Mouse (Mus musculus): ENCODE results near the gene Edc3. TPM values are rescaled to one million over a fixed set of nuclear protein-coding genes. Genes with fewer than 3 reads are reported as not detected.

The Edc3 gene
- total RNA-seq (2022) = 10 to 100 TPM; 10.4 to 11.4 (median 10.8) TPM

DNA sequence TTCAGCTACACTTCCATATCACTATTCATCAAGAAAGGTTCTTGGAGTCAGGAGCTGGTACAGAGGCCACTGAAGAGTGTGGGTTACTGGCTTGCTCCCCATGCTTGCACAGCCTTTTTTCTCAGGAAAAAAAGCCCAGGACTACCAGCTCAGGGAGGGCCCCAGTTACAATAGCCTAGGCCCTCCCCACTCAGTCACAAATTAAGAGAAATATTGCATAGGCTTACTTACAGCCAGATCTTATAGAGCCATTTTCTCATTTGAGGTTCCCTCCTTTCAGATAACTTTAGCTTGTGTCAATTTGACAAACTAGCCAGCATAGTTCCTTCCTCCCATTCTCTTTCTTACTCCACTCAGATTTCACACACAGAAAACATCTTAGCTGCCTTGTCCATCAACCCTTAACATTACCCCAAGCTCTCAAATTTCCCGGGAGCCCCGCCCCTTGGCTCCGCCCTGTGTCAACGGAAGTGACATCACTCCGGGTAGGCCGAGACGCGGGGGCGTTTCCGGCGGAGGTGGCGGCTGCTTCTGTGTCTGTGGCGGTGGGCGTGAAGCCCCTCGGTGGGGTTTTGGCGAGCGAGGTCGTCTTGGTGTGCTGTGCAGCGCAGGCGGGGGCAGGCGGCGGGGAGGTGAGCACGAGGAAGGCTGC is at the start of gene Edc3:
Gene Edc3, plus strand, starts transcription at position 473 of the 652 bp plus-strand sequence.
- peak; percentile 83 for DNase-seq

DNA sequence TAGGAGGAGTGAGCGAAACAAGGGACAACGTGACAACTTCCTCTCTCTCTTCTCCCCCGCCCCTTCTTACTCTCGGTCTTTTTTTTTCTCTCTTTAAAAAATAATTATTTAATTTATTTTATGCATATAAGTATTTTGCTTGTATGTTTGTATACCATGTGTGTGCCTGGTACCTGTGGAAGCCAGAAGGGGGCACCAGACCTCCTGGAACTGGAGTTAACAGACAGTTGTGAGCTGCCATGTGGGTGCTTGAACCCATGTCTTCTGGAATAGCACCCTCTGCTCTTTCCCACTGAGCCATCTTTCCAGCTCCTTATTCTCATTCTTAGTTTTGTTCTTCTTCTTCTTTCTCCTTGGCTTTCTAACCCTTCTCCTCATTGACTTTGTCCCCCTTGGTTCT is 49.4 kb upstream of the Edc3 start:
- DNase-seq = no peak

DNA sequence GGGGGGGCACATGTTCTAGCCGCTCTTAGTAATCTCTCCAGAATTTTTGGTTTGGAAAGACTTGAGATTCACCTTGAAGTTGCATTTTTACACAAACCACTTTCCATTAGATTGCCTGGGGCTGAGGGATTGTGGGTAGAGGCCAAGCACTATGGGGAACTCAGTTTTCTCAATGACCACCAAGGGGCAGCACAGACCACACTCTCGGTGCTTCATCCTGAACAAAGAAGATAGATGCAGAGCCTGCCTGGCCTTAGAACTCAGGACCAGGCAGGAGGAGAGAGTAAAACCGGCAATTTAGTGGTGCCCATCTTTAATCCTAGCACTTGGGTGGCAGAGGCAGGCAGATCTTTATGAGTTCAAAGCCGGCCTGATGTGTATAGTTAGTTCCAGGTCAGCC is 48.6 kb upstream of the Edc3 start:
- DNase-seq = peak; percentile 68

DNA sequence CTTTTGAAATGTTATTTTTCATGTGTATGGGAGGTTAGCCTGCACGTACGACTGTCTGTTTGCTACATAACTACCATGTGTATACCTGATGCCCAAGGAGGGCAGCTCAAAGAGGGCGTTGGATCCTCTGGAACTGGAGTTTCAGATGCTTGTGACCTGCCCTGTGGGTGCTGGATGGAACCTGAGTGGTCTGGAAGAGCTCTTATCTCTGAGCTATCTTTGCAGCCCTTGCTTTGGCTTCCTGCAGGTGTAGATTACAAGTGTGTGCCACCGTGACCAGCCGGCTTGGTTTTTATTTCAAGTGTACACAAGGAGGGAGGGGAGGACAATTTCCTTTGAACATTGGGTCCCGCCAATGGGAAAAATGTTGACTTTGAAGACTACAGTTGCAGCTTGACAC is 47.8 kb upstream of the Edc3 start:
- no peak for DNase-seq

DNA sequence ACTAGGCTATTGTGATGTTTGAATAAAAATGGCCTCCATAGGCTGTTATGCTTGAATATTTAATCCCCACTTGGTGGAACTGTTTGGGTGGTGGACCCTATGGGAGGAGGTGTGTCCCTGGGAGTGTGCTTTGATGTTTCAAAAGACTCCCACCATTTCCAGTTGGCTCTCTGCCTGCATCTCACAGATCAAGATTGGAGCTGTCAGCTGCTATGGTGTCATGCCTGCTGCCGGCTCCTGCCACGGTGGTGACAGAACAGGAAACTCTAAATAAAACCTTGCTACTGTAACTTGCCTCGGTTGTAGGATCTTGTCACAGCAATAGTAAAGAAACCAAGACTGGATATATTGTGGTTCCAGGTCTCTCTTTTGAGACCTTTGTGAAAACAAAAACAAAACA is 46.8 kb upstream of the Edc3 start:
- no peak for DNase-seq

DNA sequence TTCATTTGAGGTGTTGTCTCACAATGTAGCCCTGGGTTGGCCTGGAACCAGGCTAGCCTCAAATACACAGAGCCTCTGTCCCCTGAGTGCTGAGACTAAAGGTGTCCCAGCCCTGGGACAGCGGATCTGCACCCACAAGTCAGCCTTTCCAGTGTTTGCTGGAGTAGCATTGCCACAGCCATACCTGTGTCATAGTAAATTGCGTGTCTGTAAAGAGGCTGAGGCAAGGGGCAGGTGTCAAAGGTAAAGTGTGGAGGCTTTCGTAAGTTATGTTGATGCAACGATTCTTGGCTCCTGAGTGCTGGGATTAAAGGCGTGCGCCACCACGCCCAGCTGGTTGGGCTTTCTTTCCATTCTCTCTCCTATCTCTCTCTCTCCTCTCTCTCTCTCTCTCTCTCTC is 43.7 kb upstream of the Edc3 start:
- no peak for DNase-seq

DNA sequence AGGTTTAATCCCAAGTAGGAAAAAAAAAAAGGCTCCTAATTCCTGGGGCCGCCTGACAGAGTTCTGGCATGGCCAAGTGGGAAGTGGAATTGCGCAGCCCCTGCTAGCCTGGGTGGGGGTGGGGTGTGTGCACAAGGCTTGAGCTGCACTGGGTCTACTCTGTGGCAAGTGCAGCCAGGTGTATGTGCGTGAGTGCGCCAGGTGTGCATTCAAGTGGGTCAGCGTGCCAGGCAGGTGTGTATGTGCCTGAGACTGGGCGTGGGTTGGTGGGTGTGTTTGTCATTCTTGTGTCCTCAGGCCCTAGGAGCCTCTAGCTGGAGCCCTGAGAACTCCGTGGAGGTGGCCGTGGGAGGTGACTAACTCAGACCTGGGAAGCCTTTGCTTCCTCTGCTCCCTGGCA is 41.8 kb upstream of the Edc3 start:
- no peak for DNase-seq

DNA sequence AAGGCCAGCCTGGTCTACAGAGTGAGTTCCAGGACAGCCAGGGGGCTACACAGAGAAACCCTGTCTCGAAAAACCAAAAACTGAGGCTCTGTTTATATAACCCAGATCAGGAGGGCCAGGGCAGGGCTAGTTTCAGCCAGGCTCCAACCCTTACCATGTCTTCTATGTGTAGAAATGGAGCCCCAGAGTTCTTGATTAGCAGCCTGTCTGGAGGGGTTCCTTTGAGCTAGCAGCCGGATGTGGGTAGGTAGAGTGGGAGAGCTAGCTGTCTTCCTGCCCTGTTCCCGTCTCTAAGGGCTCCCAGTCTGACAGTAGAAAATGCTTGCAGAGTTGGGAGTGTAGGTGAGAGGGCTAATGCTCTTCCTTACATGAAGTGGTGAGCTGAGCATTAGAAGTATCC is 41.2 kb upstream of the Edc3 start:
- no peak for DNase-seq

DNA sequence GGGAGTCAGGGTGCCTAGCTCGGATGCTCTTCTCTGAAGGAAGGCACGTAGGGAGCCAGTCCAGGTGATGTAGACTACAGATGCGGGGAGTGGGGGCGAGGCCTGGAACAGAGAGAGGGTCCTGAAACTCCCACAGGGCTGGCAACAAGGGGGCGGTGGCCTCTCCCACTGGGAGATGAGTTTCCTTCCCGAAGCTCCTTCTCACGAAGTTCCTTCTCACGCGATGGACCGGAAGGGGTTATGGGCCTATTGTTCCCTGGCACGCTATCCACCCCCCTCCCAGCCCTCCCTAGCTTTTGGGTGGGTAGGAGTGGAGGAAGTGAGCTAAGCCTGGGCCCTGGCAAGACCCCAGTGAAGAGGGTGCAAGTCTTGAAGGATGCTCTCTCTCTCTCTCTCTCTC is 40.5 kb upstream of the Edc3 start:
- DNase-seq = no peak

DNA sequence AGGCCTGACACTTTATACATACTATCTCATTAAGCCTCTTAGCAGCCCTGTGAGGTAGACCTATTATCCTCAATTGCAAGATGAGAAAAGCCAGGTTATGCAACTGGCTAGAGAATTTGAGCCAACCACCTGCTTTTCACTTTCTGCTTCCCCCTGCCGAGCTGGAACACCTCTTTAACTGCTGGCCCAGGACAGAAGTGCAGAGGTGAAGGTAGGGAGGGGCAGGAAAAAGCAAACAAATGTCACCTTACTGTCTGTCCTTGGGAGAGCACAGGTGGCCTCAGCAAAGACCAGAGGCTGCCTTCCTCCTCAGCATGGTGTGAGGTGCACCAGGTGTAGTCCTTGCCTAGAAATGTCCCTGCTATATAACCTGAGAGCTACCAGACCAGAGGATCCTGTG is 40.1 kb upstream of the Edc3 start:
- DNase-seq = no peak

DNA sequence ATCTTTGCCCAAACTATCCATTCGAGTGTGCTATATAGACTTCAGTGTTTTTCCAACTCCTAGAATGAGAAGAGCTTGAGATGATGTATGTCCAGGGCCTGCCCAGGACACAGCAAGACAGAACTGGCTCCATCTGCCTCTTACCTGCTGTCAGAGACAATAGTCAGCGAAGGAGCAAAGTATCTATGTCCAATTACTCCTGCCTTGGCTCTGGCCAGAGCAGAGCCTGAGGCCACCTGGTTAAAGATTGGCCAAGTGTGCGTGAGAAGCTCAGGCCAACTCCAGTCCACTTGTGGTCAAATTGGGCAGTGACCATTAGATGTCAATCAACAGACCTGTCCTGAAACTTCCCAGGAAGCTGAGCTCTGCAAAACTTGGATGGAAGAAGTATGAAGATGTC is 38.8 kb upstream of the Edc3 start:
- no peak for DNase-seq

DNA sequence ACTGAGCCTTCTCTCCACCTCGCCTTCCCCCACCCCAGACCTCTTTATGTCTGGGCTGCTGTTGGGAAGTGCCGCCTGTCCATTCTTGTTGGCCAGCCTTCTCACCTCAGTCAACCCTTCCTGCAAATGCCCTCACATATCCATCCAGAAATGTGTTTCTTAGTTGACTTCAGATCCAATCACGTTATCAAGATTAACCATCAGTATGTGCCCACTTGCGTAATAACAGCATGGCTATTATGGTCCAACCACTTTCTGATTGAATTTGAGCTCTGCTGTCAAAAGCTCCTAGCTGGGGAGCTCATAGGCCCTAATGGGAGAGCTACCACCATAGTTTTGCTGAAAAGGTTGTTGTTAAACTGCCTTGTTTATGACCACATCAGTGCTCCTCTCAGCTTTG is 37.3 kb upstream of the Edc3 start:
- no peak for DNase-seq

DNA sequence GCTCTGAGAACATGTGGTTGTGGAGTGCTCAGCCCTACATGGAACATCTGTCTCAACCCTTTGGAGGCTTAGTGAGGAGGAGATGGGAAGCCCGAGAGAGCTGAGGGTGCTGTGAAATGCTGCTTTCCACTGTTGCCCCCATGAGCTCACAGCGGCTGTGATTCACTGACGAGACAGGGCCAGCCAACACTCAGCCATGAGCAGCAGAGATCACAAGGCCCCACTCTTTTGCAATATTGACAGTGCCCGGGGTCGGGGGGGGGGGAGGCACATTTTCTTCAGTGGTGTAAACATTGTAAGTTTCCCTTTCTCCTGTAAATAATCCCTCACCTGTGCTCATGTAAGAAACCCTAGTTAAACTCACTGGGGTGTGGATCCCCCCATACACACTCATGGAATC is 36.8 kb upstream of the Edc3 start:
- DNase-seq = no peak

DNA sequence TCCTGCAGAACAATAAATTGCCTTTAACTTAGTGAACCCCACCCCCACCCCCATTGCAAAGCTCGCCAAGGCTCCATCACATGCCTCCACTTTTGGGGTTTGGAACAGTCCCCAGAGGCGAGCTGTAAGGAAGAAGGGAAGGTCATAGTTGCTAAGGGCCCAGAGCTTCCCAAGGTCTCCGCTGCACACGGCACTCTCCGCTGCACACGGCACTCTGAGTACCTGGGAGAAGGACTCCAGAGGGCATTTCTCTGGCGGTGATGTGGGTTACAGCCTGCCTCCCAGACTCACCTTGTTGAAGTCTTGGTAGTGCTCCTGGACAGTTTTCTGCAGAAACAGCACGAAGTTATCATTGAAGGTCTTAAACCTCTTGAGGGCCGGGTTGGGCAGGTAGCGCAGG is 26.9 kb upstream of the Edc3 start:
- DNase-seq = no peak

DNA sequence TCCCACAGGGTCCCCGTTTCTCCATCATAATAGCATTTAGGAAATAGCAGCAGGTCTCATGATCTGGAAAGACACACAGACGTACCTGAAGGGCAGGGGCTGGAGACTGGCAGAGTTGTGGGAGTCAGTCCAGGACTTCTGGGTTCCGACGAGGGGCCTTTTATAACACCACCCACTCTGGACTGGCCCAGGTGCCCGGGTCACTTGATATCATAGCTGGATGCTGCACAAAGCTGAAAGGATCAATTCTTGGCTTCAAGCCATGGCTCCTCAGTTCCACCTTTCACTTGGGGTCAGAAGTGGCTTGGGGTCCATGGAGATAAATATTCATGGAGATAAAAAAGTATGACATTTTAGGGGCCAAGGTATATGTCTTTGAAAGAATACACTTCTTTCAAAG is 24.8 kb upstream of the Edc3 start, which contains the start of gene Cyp1a2:
Gene Cyp1a2, minus strand, starts transcription at position 184 of the 400 bp plus-strand sequence.
- no peak for DNase-seq

DNA sequence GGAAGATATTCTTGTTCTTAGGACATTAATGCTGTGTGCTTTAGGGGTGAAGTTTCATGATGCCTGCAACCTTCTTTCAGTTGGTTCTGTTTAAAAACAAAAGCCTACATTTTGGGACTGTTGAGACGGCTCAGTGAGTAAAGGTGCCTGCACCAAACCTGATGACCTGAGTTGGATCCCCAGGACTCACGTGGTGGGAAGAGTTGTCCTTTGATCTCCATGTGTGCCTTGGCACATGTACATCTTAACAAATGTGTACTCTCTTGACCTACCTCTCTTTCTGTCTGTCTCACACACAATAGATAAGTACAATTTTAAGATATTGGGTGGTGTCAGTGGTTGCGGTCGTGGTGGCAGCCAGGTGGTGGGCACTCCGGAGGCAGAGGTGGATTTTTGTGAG is 22.3 kb upstream of the Edc3 start:
- no peak for DNase-seq

DNA sequence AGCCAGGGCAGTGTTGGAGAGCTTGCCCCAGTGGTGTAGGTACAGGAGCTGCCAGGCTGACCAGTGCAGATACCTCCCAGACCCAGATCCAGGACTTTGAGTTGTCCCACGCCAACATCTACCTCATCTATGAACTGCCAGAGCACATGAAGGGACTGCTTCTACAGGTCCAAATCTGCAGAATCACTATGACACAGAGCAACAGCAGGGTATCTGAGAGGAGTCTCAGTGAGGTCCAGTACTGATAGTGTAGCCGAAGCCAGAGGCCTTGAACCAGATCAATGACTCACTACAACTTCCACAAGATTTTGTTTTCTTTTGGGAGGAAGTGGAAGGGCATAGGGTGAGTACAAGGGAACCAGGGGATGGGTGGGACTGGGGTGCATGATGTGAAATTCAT is 20.6 kb upstream of the Edc3 start, which contains the start of gene Cyp1a1:
Gene Cyp1a1, plus strand, starts transcription at position 178 of the 400 bp plus-strand sequence.
- no peak for DNase-seq

DNA sequence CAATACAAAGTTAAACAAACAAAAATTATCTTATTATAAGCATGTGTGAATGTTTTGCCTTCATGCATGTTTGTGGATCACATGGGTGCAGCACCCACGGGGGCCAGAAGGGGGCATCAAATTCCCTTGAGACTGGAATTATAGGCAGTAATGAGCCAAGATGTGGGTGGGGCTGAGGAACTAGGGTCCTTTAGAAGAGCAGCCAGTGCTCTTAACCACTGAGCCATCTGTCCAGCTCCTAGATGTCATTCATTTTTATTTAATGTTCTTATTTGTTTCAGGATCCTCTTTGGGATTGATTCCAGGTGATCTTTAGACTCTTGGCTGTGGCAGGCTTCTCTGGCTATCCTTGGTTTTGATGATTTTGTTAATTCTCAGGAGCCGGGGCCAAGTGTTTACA is 20.2 kb upstream of the Edc3 start:
- DNase-seq = no peak

DNA sequence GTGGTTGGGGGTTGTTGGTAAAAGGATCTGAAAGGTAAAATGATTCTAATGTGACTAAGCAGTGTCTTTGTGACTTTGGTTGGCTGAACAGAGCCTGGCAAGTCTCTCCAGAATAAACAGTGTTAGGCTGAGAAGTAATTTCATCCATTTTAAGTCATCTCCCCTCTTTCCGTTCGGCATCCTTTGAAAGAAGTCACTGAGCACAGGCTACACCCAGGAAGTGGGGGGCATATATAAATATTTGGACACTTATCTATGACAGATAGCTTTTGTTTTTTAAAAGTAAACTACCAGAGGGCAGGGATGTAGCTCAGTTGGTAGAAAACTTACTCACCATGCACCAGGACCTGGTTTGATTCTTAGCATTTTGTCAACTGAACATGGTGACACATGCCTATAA is 19.7 kb upstream of the Edc3 start:
- DNase-seq = no peak

DNA sequence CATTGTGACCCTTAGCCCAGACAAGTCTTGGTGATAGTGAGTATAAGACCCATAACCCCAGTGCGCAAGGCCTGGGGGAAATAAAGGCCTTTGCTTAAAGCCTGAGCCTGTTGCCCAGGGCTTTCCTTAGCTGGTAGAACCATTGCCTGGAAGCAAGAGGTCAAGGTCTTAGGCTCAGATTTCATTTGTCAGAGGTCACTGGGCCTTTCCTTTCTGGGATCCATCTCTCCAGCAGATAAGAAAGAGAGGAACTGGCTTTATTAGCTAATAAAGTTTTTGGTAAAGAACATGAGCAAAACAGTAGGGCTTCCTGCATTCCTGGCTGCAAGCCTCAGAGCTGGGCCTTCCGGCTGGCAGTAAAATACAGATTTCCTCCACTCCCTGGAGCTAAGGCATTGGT is 14.2 kb upstream of the Edc3 start:
- no peak for DNase-seq

DNA sequence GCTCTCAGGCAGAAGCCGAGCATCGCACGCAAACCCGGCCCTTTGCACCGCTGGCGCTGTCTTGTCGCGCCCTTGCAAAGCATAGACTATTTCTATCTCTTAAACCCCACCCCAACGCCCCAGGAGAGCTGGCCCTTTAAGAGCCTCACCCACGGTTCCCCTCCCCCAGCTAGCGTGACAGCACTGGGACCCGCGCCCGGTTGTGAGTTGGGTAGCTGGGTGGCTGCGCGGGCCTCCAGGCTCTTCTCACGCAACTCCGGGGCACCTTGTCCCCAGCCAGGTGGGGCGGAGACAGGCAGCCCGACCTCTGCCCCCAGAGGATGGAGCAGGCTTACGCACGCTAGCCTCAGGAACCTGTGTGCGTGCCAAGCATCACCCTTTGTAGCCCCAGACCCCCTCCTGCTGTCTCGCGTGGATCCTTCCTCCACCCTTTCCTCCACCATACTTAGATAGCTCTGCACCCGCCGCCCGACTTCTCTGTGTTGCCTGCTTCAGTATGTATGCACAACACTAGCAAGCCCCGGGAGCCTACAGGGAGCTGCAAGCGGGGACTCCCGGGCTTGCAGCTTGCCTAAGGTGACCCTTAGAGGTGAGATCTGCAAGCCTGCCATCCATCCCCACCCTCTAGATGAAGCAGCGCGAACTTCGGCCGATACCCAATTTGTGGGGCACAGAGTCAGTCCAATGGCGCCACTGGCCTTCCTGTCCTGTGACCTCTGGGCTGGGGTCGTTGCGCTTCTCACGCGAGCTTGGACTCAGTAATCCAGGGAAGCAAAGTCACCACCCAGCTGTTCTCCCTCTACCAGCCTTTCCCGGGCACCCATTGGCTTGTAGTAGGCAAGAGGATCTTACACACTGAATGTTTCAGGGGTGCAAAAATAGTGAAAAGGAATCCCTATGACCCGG is 11.7 kb upstream of the Edc3 start:
- no peak for DNase-seq

DNA sequence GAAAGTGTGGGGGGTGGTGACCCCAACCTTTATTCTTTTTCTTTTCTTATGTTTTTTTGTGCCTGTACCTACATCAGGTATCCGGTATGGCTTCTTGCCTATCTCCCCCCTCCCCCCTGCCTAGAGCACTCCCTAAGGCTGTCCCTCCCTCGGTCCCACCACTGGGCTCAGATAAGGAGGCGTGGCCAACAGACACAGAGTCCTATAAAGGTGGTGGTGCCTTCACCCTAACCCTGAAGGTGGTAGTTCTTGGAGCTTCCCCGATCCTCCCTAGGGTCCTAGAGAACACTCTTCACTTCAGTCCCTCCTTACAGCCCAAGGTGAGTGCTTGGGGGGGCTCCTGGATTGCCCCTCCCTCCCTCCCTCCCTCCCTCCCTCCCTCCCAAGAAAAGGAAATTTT is 11.0 kb upstream of the Edc3 start:
- no peak for DNase-seq

DNA sequence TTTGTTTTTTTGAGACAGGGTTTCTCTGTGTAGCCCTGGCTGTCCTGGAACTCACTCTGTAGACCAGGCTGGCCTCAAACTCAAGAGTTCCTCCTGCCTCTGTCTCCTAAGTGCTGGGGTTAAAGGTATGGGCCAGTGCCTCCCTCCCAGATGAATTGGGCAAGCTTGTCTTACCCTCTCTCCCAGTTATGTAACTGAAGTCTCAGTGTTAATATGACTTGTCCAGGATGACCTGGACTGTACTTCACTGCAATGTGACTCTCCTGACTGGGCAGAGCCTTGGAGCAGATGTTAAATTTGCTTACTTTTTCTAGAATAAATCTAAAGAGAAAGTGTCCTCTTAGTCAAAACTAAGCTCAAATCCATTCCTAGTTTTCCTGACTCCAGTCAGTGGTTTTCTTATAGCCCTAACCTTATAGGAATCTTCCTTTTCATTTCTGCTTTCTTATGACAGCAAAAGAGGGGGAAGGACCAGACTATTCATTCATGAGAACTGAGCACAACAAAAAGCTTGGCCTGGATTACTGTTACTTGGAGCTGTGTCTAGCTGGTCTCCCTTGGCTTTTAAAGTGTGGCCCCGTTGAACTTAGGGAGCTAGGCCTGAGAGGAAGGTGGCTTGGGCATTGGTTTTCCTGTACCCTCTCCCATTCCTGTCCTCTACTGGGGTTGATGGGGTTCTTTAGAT is 9.7 kb upstream of the Edc3 start:
- DNase-seq = no peak
